Mouse (Mus musculus): ENCODE measurements at regions not wholly inside any gene's neighbourhood (a gene's known extent, or its start where the extent isn't known, plus 50 kb on each side); places are given as distances from the start of the nearest gene placed in this dataset.

DNA sequence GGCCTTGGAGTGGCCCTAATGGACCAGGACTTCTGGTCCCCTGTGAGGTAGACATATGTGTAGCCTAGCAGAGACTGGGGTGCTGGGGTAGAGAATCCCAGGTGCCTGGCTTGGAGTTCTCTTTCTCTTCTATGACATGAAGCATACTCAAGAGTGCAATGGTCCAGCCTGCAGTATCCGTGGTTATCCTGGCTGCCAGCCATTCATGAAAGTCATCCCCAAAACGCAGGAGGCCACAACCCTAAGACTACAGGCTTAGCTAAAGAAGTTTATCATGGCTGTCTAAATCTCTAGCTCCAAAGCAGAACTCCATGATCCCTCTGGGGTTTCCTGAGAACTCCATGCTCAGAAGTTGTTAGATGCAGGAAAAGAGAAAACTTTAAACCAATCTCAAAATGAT, 117.0 kb downstream of the Chic2 start:
- no peak for ATAC-seq (replicated peaks; ENCODE audit: low FRiP score, low TSS enrichment, low read depth)
- H3K4me1 ChIP-seq (replicated peaks; ENCODE audit: control insufficient read depth, insufficient read depth, low read length), result no peaks in the 10 kb centered on the region; the same call in 1 of the 2 replicates
- no peak overlapping the region for H3K4me3 ChIP-seq (ENCODE audit: low read depth, low read length)
- H3K27ac ChIP-seq (ENCODE audit: low read depth), result no peak overlapping the region
- H3K9ac ChIP-seq (ENCODE audit: low read length), result no peak overlapping the region
- H3K36me3 ChIP-seq (ENCODE audit: control insufficient read depth, insufficient read depth, low read length), result no peaks in the 10 kb centered on the region
- H3K9me3 ChIP-seq (ENCODE audit: control insufficient read depth, low read length), result no peaks in the 10 kb centered on the region
- H3K4me2 ChIP-seq (ENCODE audit: low read length), result no peak overlapping the region
- H3K27me3 ChIP-seq (replicated peaks; ENCODE audit: control insufficient read depth, insufficient read depth, low read length), result no peaks in the 10 kb centered on the region
- no peak for DNase-seq (ENCODE audit: low spot score)
- 87% methylated on average over 2 of the region's 2 CpGs for WGBS

DNA sequence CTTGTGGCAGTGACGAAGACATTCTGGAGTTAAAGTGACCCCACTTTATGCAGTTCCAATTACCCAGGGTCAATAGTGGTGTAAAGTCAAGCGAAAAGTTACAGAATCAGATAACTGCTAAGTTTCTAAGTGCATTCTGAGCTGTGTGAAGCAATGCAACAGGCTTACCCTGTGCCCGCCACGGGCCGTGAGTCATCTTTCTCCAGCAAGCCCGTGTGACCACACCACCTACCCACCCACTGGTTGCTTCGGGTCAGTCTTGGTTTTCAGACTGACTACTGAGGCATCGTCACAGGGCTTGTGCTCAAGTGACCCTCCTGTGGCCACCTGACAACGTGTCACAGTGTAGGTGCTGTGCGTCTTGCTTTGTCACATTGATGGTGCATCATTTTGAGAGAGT, 118.8 kb downstream of the Chic2 start:
- WGBS, result 91% methylated on average over 10 of the region's 10 CpGs
- Histone ChIP-seq H3K27me3 (replicated peaks; ENCODE audit: control insufficient read depth, insufficient read depth, low read length) (no peaks in the 10 kb centered on the region), H3K4me1 (replicated peaks; ENCODE audit: control insufficient read depth, insufficient read depth, low read length) (no peaks in the 10 kb centered on the region; the same call in 1 of the 2 replicates), H3K27ac (ENCODE audit: low read depth) (no peak overlapping the region), H3K36me3 (ENCODE audit: control insufficient read depth, insufficient read depth, low read length) (no peaks in the 10 kb centered on the region), H3K4me2 (ENCODE audit: low read length) (no peak overlapping the region), H3K4me3 (ENCODE audit: low read depth, low read length) (no peak overlapping the region), H3K9ac (ENCODE audit: low read length) (no peak overlapping the region), H3K9me3 (ENCODE audit: control insufficient read depth, low read length) (no peaks in the 10 kb centered on the region)
- ATAC-seq (replicated peaks; ENCODE audit: low FRiP score, low TSS enrichment, low read depth) (no peak), DNase-seq (ENCODE audit: low spot score) (no peak)

DNA sequence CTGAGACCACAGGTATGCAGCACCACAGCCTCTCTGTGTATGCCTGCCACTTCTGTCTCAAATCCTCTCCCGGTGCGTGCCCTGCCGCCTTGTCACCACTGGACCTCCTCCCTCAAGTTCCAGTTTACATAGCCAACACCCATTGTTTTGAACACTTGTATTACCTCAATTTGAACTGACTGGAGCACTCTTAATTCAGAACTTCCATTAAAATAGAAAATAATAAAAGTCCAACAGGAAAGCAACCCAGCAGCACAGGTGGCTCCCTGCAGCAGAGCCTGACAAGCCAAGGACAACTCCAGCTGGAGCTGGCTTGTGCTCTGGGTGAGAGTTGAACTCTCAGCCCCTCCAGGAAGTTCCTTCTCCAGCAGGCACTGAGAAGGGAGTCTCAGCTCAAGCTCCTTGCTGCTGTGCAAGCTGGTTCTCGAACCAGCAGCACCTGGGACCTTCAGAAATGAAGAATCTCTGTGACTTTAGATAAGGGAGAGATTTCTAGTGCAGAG, 120.5 kb downstream of the Chic2 start:
- H3K4me2 ChIP-seq (ENCODE audit: low read length), result no peak overlapping the region
- H3K27ac ChIP-seq (ENCODE audit: low read depth), result no peak overlapping the region
- 76% methylated on average over 4 of the region's 4 CpGs for WGBS
- H3K36me3 ChIP-seq (ENCODE audit: control insufficient read depth, insufficient read depth, low read length), result no peaks in the 10 kb centered on the region
- ATAC-seq (replicated peaks; ENCODE audit: low FRiP score, low TSS enrichment, low read depth) (no peak), DNase-seq (ENCODE audit: low spot score) (no peak)
- no peaks in the 10 kb centered on the region for H3K27me3 ChIP-seq (replicated peaks; ENCODE audit: control insufficient read depth, insufficient read depth, low read length)
- H3K4me3 ChIP-seq (ENCODE audit: low read depth, low read length), result no peak overlapping the region
- no peaks in the 10 kb centered on the region for H3K4me1 ChIP-seq (replicated peaks; ENCODE audit: control insufficient read depth, insufficient read depth, low read length)
- no peak overlapping the region for H3K9ac ChIP-seq (ENCODE audit: low read length)
- no peaks in the 10 kb centered on the region for H3K9me3 ChIP-seq (ENCODE audit: control insufficient read depth, low read length)

DNA sequence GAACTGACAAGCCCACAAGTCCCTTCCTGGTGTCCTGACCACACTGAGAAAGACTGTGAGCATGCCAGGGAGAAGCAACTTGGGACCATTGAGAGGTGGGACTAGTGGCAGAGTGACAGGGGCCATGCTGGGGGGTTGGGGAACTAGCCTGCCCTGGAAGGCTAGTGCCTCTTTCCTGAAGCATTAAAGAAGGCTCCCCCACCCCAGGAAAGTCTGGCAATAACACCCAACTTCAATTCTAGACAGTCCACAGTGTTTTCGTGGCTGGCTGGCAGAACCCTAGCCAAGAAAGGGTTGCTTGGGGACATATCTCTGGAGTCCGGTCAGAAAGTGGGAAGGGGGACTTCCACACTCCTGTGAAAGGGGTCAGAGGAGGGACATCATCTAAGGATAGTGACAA, 121.2 kb downstream of the Chic2 start:
- no peaks in the 10 kb centered on the region for H3K4me1 ChIP-seq (replicated peaks; ENCODE audit: control insufficient read depth, insufficient read depth, low read length)
- WGBS, result 75% methylated on average over 2 of the region's 2 CpGs
- no peak overlapping the region for H3K9ac ChIP-seq (ENCODE audit: low read length)
- H3K27me3 ChIP-seq (replicated peaks; ENCODE audit: control insufficient read depth, insufficient read depth, low read length), result no peaks in the 10 kb centered on the region
- H3K27ac ChIP-seq (ENCODE audit: low read depth), result no peak overlapping the region
- ATAC-seq (replicated peaks; ENCODE audit: low FRiP score, low TSS enrichment, low read depth) (no peak), DNase-seq (ENCODE audit: low spot score) (no peak)
- no peak overlapping the region for H3K4me2 ChIP-seq (ENCODE audit: low read length)
- no peaks in the 10 kb centered on the region for H3K9me3 ChIP-seq (ENCODE audit: control insufficient read depth, low read length)
- no peaks in the 10 kb centered on the region for H3K36me3 ChIP-seq (ENCODE audit: control insufficient read depth, insufficient read depth, low read length)
- H3K4me3 ChIP-seq (ENCODE audit: low read depth, low read length), result no peak overlapping the region

DNA sequence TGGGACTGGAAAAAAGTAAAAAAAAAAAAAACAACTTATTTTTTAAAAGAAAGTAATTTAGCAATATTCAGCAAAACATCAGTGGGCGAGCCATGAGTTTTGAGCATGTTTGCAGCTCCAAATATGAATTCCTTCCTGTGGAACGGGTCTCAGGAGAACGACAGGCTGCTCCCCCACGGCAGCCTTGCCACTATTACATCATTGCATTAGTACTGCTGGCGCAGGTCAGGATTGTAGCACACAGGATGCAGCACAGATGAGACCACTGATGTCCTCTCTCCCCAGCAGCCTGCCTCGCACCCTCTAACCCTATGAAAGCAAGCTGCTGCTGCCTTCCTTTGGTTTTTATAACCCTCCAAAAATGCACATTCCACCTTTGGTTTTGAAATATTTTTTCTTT, 121.7 kb downstream of the Chic2 start:
- Histone ChIP-seq H3K27me3 (replicated peaks; ENCODE audit: control insufficient read depth, insufficient read depth, low read length) (no peaks in the 10 kb centered on the region), H3K4me3 (ENCODE audit: low read depth, low read length) (no peak overlapping the region), H3K36me3 (ENCODE audit: control insufficient read depth, insufficient read depth, low read length) (no peaks in the 10 kb centered on the region), H3K4me1 (replicated peaks; ENCODE audit: control insufficient read depth, insufficient read depth, low read length) (no peaks in the 10 kb centered on the region), H3K9me3 (ENCODE audit: control insufficient read depth, low read length) (no peaks in the 10 kb centered on the region), H3K27ac (ENCODE audit: low read depth) (no peak overlapping the region), H3K9ac (ENCODE audit: low read length) (no peak overlapping the region), H3K4me2 (ENCODE audit: low read length) (no peak overlapping the region)
- DNase-seq (ENCODE audit: low spot score) (no peak), ATAC-seq (replicated peaks; ENCODE audit: low FRiP score, low TSS enrichment, low read depth) (no peak)
- WGBS, result 67% methylated on average over 6 of the region's 6 CpGs

DNA sequence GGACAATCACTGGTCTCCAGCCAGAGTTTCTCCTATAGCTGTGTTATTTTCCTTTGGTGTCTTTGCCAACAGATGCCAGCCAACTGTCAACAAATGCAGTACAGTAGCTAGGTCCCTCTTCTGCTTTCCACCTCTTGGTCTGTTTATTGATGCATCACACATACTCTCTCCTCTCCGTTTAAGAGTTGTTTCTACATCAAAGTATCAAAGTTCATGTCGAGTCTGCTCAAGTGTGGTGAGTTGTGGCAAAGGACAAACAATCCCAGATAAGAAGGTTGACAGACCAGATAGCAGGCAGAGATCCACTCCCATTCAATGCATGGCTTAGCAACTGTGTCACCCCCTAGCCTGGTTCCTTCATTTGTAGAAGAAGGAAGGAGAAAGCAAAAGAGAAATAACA, 123.6 kb downstream of the Chic2 start:
- Histone ChIP-seq H3K9ac (ENCODE audit: low read length) (no peak overlapping the region), H3K4me3 (ENCODE audit: low read depth, low read length) (no peak overlapping the region), H3K4me2 (ENCODE audit: low read length) (no peak overlapping the region), H3K27ac (ENCODE audit: low read depth) (no peak overlapping the region), H3K9me3 (ENCODE audit: control insufficient read depth, low read length) (no peaks in the 10 kb centered on the region), H3K36me3 (ENCODE audit: control insufficient read depth, insufficient read depth, low read length) (no peaks in the 10 kb centered on the region), H3K27me3 (replicated peaks; ENCODE audit: control insufficient read depth, insufficient read depth, low read length) (no peaks in the 10 kb centered on the region), H3K4me1 (replicated peaks; ENCODE audit: control insufficient read depth, insufficient read depth, low read length) (no peaks in the 10 kb centered on the region)
- no peak for ATAC-seq (replicated peaks; ENCODE audit: low FRiP score, low TSS enrichment, low read depth)
- DNase-seq (ENCODE audit: low spot score), result no peak
- 29% methylated on average over 2 of the region's 2 CpGs for WGBS

DNA sequence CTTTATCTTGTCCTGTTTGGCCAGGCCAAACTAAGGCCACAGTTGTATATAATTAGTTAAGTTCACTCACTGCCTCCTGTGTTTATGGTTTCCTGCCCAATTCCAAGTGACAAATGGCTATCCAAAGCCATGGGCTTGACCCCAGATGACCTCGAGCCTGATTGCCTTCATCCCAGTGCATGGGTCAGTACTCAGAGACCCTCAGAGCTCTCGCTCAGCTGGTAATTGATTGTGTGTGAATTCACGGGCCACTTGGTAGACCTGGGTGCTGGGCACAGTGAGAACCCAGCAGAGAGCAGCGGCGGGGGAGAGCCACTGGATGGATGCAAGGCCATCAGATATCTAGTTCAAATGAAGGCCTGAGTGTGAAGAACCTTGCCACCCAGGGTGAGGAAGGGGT, 124.1 kb downstream of the Chic2 start:
- ATAC-seq (replicated peaks; ENCODE audit: low FRiP score, low TSS enrichment, low read depth) (no peak), DNase-seq (ENCODE audit: low spot score) (no peak)
- Histone ChIP-seq H3K4me1 (replicated peaks; ENCODE audit: control insufficient read depth, insufficient read depth, low read length) (no peaks in the 10 kb centered on the region), H3K9me3 (ENCODE audit: control insufficient read depth, low read length) (no peaks in the 10 kb centered on the region), H3K36me3 (ENCODE audit: control insufficient read depth, insufficient read depth, low read length) (no peaks in the 10 kb centered on the region), H3K27ac (ENCODE audit: low read depth) (no peak overlapping the region), H3K4me3 (ENCODE audit: low read depth, low read length) (no peak overlapping the region), H3K4me2 (ENCODE audit: low read length) (no peak overlapping the region), H3K9ac (ENCODE audit: low read length) (no peak overlapping the region), H3K27me3 (replicated peaks; ENCODE audit: control insufficient read depth, insufficient read depth, low read length) (no peaks in the 10 kb centered on the region)
- WGBS, result 27% methylated on average over 5 of the region's 5 CpGs

DNA sequence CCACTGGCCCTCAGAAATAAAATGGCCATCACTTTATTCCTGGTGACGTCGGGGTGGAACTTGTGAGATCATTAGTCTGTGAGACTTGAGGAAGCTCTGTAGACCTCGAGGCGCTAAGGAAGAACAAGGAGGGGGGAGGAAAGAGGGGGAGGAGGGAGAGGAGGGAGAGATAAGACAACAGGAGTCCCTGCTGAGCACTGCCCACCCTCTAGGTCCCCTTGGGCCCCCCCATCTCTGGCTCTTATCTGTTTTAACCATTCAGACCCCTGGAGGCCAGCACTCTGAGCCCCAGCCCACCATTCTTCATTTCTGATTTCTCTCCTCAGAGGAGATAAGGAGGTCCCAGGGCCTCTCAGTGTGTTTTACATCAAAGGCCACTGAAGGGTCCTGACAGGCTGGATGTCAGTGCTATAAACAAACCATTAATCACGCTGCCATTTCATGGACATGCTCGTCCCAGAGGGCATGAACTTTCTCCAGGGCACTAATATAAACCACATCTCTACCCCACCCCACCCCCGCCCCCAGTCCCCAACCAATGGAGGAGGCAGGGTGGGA, 139.0 kb downstream of the Chic2 start:
- Histone ChIP-seq H3K4me1 (replicated peaks; ENCODE audit: control insufficient read depth, insufficient read depth, low read length) (no peaks in the 10 kb centered on the region; the same call in 1 of the 2 replicates), H3K36me3 (ENCODE audit: control insufficient read depth, insufficient read depth, low read length) (no peaks in the 10 kb centered on the region), H3K9ac (ENCODE audit: low read length) (no peak overlapping the region), H3K4me2 (ENCODE audit: low read length) (no peak overlapping the region), H3K4me3 (ENCODE audit: low read depth, low read length) (no peak overlapping the region), H3K27me3 (replicated peaks; ENCODE audit: control insufficient read depth, insufficient read depth, low read length) (no peaks in the 10 kb centered on the region), H3K27ac (ENCODE audit: low read depth) (no peak overlapping the region), H3K9me3 (ENCODE audit: control insufficient read depth, low read length) (peaks cover 3% of the 10 kb centered on the region; the same call in 1 of the 2 replicates)
- ATAC-seq (replicated peaks; ENCODE audit: low FRiP score, low TSS enrichment, low read depth), result no peak
- 11% methylated on average over 7 of the region's 7 CpGs for WGBS
- DNase-seq (ENCODE audit: low spot score), result no peak

DNA sequence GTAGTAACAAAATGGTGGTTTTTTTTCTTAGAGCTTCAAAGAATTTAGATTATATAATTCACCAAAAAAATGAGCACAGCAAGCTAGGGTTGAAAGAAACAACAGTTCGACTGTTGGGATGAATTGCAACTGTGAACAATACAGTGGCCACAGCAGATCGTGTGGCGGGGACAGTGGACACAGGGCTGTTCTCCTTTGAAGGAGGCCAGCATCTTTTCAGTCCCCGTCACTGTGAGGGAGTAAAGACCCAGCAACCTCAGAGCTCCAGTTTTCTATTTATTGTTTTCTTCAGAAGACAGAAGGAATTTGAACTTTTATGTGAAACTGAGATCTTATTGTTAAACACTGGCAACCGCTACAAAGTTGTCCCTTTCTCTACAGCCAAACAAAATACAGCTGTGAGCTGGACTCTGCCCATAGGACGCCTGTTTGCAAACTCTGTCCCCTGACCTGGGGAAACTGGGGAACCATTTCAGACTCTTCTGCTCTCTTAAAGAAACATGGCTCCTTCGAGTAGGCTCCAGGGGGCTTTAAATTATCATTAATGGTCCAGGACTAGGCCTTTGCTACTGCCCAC, 139.6 kb downstream of the Chic2 start:
- WGBS, result 35% methylated on average over 7 of the region's 7 CpGs
- H3K27me3 ChIP-seq (replicated peaks; ENCODE audit: control insufficient read depth, insufficient read depth, low read length), result no peaks in the 10 kb centered on the region
- no peaks in the 10 kb centered on the region for H3K36me3 ChIP-seq (ENCODE audit: control insufficient read depth, insufficient read depth, low read length)
- H3K9ac ChIP-seq (ENCODE audit: low read length), result no peak overlapping the region
- no peak overlapping the region for H3K4me2 ChIP-seq (ENCODE audit: low read length)
- no peak overlapping the region for H3K27ac ChIP-seq (ENCODE audit: low read depth)
- ATAC-seq (replicated peaks; ENCODE audit: low FRiP score, low TSS enrichment, low read depth) (no peak), DNase-seq (ENCODE audit: low spot score) (no peak)
- H3K4me3 ChIP-seq (ENCODE audit: low read depth, low read length), result no peak overlapping the region
- no peaks in the 10 kb centered on the region; the same call in 1 of the 2 replicates for H3K4me1 ChIP-seq (replicated peaks; ENCODE audit: control insufficient read depth, insufficient read depth, low read length)
- H3K9me3 ChIP-seq (ENCODE audit: control insufficient read depth, low read length), result peaks cover 3% of the 10 kb centered on the region; the same call in 1 of the 2 replicates

Data from intestine, embryonic 14.5 days (tissue).